Mouse (Mus musculus): ENCODE measurements around the gene Slc35f1. TPM values are rescaled to one million over a fixed set of nuclear protein-coding genes. Genes with fewer than 3 reads are reported as not detected.
"Not testable (repeated sequence)": the region's sequence is repeated elsewhere in the genome, so short reads cannot be mapped to it uniquely, and the experiment has no call there.

Gene Slc35f1
- polyA plus RNA-seq, 1 experiment = 2.9 TPM

- Histone ChIP-seq H3K27me3 (replicated peaks; ENCODE audit: control insufficient read depth, insufficient read depth, low read length) (no peaks in the 10 kb centered on the region), H3K27ac (ENCODE audit: insufficient read depth, low read depth, low read length) (no peak overlapping the region), H3K4me1 (ENCODE audit: control insufficient read depth, insufficient read depth, low read length) (no peaks in the 10 kb centered on the region), H3K4me3 (ENCODE audit: insufficient read depth, low read depth, low read length) (no peak overlapping the region), H3K36me3 (ENCODE audit: control insufficient read depth, insufficient read depth, low read length) (no peaks in the 10 kb centered on the region)
- no peak for TF ChIP-seq POLR2A (IDR thresholded peaks at IDR 0.05; ENCODE audit: low read depth, low read length)
- no peak for TF ChIP-seq CTCF (conservative IDR thresholded peaks at IDR 0.05; ENCODE audit: insufficient read depth, insufficient read length, low read depth, low read length)
- DNase-seq = no peak
Observed at GRCm38 (mm10) chr10:52874712-52875111, 184.4 kb downstream of the Slc35f1 start.

- Histone ChIP-seq H3K4me1 (ENCODE audit: control insufficient read depth, insufficient read depth, low read length) (no peaks in the 10 kb centered on the region), H3K4me3 (ENCODE audit: insufficient read depth, low read depth, low read length) (no peak overlapping the region), H3K36me3 (ENCODE audit: control insufficient read depth, insufficient read depth, low read length) (no peaks in the 10 kb centered on the region), H3K27me3 (replicated peaks; ENCODE audit: control insufficient read depth, insufficient read depth, low read length) (no peaks in the 10 kb centered on the region), H3K27ac (ENCODE audit: insufficient read depth, low read depth, low read length) (no peak overlapping the region)
- DNase-seq = no peak
- WGBS = 55% methylated on average over 6 of the region's 6 CpGs
- TF ChIP-seq POLR2A (IDR thresholded peaks at IDR 0.05; ENCODE audit: low read depth, low read length) = no peak
- TF ChIP-seq CTCF (conservative IDR thresholded peaks at IDR 0.05; ENCODE audit: insufficient read depth, insufficient read length, low read depth, low read length) = no peak
Observed at GRCm38 (mm10) chr10:52877263-52878021, 187.1 kb downstream of the Slc35f1 start.

- H3K4me1 ChIP-seq (ENCODE audit: control insufficient read depth, insufficient read depth, low read length) = no peaks in the 10 kb centered on the region
- WGBS = 60% methylated on average over 4 of the region's 4 CpGs
- no peaks in the 10 kb centered on the region for H3K36me3 ChIP-seq (ENCODE audit: control insufficient read depth, insufficient read depth, low read length)
- H3K27me3 ChIP-seq (replicated peaks; ENCODE audit: control insufficient read depth, insufficient read depth, low read length) = no peaks in the 10 kb centered on the region
- no peak for DNase-seq
- no peak overlapping the region for H3K4me3 ChIP-seq (ENCODE audit: insufficient read depth, low read depth, low read length)
- TF ChIP-seq CTCF (conservative IDR thresholded peaks at IDR 0.05; ENCODE audit: insufficient read depth, insufficient read length, low read depth, low read length) (no peak), POLR2A (IDR thresholded peaks at IDR 0.05; ENCODE audit: low read depth, low read length) (no peak)
- H3K27ac ChIP-seq (ENCODE audit: insufficient read depth, low read depth, low read length) = no peak overlapping the region
Observed at GRCm38 (mm10) chr10:52878093-52878801, 187.9 kb downstream of the Slc35f1 start.

GRCm38 (mm10) chr10:52896724-52897123 is 206.4 kb downstream of the Slc35f1 start:
- not testable (repeated sequence) for H3K4me3 ChIP-seq (ENCODE audit: insufficient read depth, low read depth, low read length); H3K27ac ChIP-seq (ENCODE audit: insufficient read depth, low read depth, low read length); H3K36me3 ChIP-seq (ENCODE audit: control insufficient read depth, insufficient read depth, low read length); H3K4me1 ChIP-seq (ENCODE audit: control insufficient read depth, insufficient read depth, low read length); H3K27me3 ChIP-seq (replicated peaks; ENCODE audit: control insufficient read depth, insufficient read depth, low read length); DNase-seq

GRCm38 (mm10) chr10:52904914-52905313 is 214.6 kb downstream of the Slc35f1 start:
- no peaks in the 10 kb centered on the region for H3K4me1 ChIP-seq (ENCODE audit: control insufficient read depth, insufficient read depth, low read length)
- H3K27ac ChIP-seq (ENCODE audit: insufficient read depth, low read depth, low read length) = no peak overlapping the region
- H3K4me3 ChIP-seq (ENCODE audit: insufficient read depth, low read depth, low read length) = no peak overlapping the region
- 85% methylated on average over 2 of the region's 2 CpGs for WGBS
- TF ChIP-seq CTCF (conservative IDR thresholded peaks at IDR 0.05; ENCODE audit: insufficient read depth, insufficient read length, low read depth, low read length) (no peak), POLR2A (IDR thresholded peaks at IDR 0.05; ENCODE audit: low read depth, low read length) (no peak)
- H3K36me3 ChIP-seq (ENCODE audit: control insufficient read depth, insufficient read depth, low read length) = no peaks in the 10 kb centered on the region
- no peak for DNase-seq
- no peaks in the 10 kb centered on the region for H3K27me3 ChIP-seq (replicated peaks; ENCODE audit: control insufficient read depth, insufficient read depth, low read length)

- H3K27ac ChIP-seq (ENCODE audit: insufficient read depth, low read depth, low read length) = no peak overlapping the region
- no peaks in the 10 kb centered on the region for H3K27me3 ChIP-seq (replicated peaks; ENCODE audit: control insufficient read depth, insufficient read depth, low read length)
- H3K4me3 ChIP-seq (ENCODE audit: insufficient read depth, low read depth, low read length) = no peak overlapping the region
- WGBS = 57% methylated on average over 2 of the region's 2 CpGs
- no peak for TF ChIP-seq CTCF (conservative IDR thresholded peaks at IDR 0.05; ENCODE audit: insufficient read depth, insufficient read length, low read depth, low read length)
- no peak for TF ChIP-seq POLR2A (IDR thresholded peaks at IDR 0.05; ENCODE audit: low read depth, low read length)
- no peaks in the 10 kb centered on the region for H3K4me1 ChIP-seq (ENCODE audit: control insufficient read depth, insufficient read depth, low read length)
- H3K36me3 ChIP-seq (ENCODE audit: control insufficient read depth, insufficient read depth, low read length) = no peaks in the 10 kb centered on the region
- no peak for DNase-seq
Observed at GRCm38 (mm10) chr10:52911762-52912161, 221.4 kb downstream of the Slc35f1 start.

- 63% methylated on average over 5 of the region's 5 CpGs for WGBS
- H3K4me3 ChIP-seq (ENCODE audit: insufficient read depth, low read depth, low read length) = no peak overlapping the region
- TF ChIP-seq CTCF (conservative IDR thresholded peaks at IDR 0.05; ENCODE audit: insufficient read depth, insufficient read length, low read depth, low read length) = no peak
- TF ChIP-seq POLR2A (IDR thresholded peaks at IDR 0.05; ENCODE audit: low read depth, low read length) = no peak
Observed at GRCm38 (mm10) chr10:52918715-52919114, 228.4 kb downstream of the Slc35f1 start.

More at GRCm38 (mm10) chr10:52918715-52919114, 228.4 kb downstream of the Slc35f1 start:
- Histone ChIP-seq H3K4me1 (ENCODE audit: control insufficient read depth, insufficient read depth, low read length) (no peaks in the 10 kb centered on the region), H3K27ac (ENCODE audit: insufficient read depth, low read depth, low read length) (no peak overlapping the region), H3K36me3 (ENCODE audit: control insufficient read depth, insufficient read depth, low read length) (no peaks in the 10 kb centered on the region), H3K27me3 (replicated peaks; ENCODE audit: control insufficient read depth, insufficient read depth, low read length) (no peaks in the 10 kb centered on the region)
- no peak for DNase-seq
